Mouse (Mus musculus) adrenal gland, postnatal 4 days (tissue): ENCODE data around the gene Cx3cl1. TPM values are rescaled to one million over a fixed set of nuclear protein-coding genes. Genes with fewer than 3 reads are reported as not detected.

Source experiments
- total RNA-seq, 2 experiments: library from RNA; stranded (reverse); gene quantifications; 2 replicates each; pipeline ENCODE4 v1.2.3; 2021

Gene Cx3cl1
- total RNA-seq, 2 experiments from 2014 or later: 18.8 to 21.1 TPM

Other genes starting within 250 kb of the Cx3cl1 start
- gene Cpne2, start 239.0 kb upstream of the Cx3cl1 start, total RNA-seq: 10 to 100 TPM; 18.1 to 20.4 TPM
- gene Rspry1, start 170.1 kb upstream of the Cx3cl1 start, total RNA-seq: 10 to 100 TPM; 26.2 to 26.7 TPM
- gene Fam192a, start 170.0 kb upstream of the Cx3cl1 start, total RNA-seq: 10 to 100 TPM; 43.8 to 50.1 TPM
- gene Arl2bp, start 105.4 kb upstream of the Cx3cl1 start, total RNA-seq: 100 to 1,000 TPM; 101 to 111 TPM
- 1 to 10 TPM; 3.3 to 4.1 TPM for gene Pllp, start 75.7 kb upstream of the Cx3cl1 start, total RNA-seq
- gene Ccl22, start 26.4 kb upstream of the Cx3cl1 start, total RNA-seq: under 1 TPM; 0.25 to 0.31 TPM
- under 1 TPM; 0.87 to 0.90 TPM for gene Ccl17, start 38.4 kb downstream of the Cx3cl1 start, total RNA-seq
- 100 to 1,000 TPM; 128 to 144 TPM for gene Coq9, start 66.3 kb downstream of the Cx3cl1 start, total RNA-seq
- 10 to 100 TPM; 84.1 to 89.3 TPM for gene Ciapin1, start 66.3 kb downstream of the Cx3cl1 start, total RNA-seq
- 10 to 100 TPM; 61.4 to 65.6 TPM for gene Polr2c, start 85.4 kb downstream of the Cx3cl1 start, total RNA-seq
- 10 to 100 TPM; 21.5 to 24.9 TPM for gene Dok4, start 104.3 kb downstream of the Cx3cl1 start, total RNA-seq
- 10 to 100 TPM; 13.3 to 14.0 TPM for gene Ccdc102a, start 146.1 kb downstream of the Cx3cl1 start, total RNA-seq
- gene Adgrg5, start 151.7 kb downstream of the Cx3cl1 start, total RNA-seq: under 1 TPM; 0.28 to 0.42 TPM
- 10 to 100 TPM; 38.3 to 62.3 TPM for gene Adgrg1, start 202.7 kb downstream of the Cx3cl1 start, total RNA-seq
- gene Adgrg3, start 245.7 kb downstream of the Cx3cl1 start, total RNA-seq: 1 to 10 TPM; 6.2 to 7.8 TPM